Comparison of ENCODE assay signal across 15 mouse cellular contexts in genomic region chr5:31001560-31001959, GRCm38 (mm10). TPM values are rescaled to one million over a fixed set of nuclear protein-coding genes. Genes with fewer than 3 reads are reported as not detected.
DNase-seq lines count a peak whose midpoint lies in the region; ATAC-seq and TF ChIP-seq lines count a peak whose summit lies in the region.
"Had no signal": no experiment of that assay in that cellular context is flagged by ENCODE, and none has a peak within 500 bp of the region (broad histone marks: within the 10 kb centered on the region; RNA-seq: fewer than 3 reads in every experiment).

No protein-coding gene starts in this region.

- TF ChIP-seq CTCF in kidney, postnatal 0 days (IDR thresholded peaks at IDR 0.05; ENCODE audit: low read depth): 0 out of 2 replicates have a peak, but pooled peaks have one; percentile 9

- no peaks in the 10 kb centered on the region for H3K4me1 ChIP-seq in kidney, postnatal 0 days (replicated peaks; ENCODE audit: insufficient read depth, low read length)
- H3K4me1 ChIP-seq: kidney, embryonic 15.5 days had no signal

- H3K27me3 ChIP-seq in kidney, postnatal 0 days (ENCODE audit: insufficient read depth, low read length): no peaks in the 10 kb centered on the region
- H3K27me3 ChIP-seq: kidney, embryonic 15.5 days had no signal

- ATAC-seq in kidney, postnatal 0 days (replicated peaks; ENCODE audit: low FRiP score, low read depth): no peak

- no peak for DNase-seq in kidney, postnatal 0 days (ENCODE audit: low spot score)
- no peak for DNase-seq in kidney, postnatal 4 days
- peak; percentile 48 for DNase-seq in thymus, postnatal 4 days
- no peak for DNase-seq in thymus, postnatal 25 days
- peak; percentile 61 for DNase-seq in R1 (ENCODE audit: low read depth, low spot score)
- no peak for DNase-seq in right cerebral cortex, postnatal 36 days (ENCODE audit: low spot score in 2 of 2)
- no peak for DNase-seq in retina, embryonic 14.5 days (ENCODE audit: low spot score)
- DNase-seq: adrenal gland, adult 2 months; lung, adult 18-20 months; retina, postnatal 1 day had no signal

- no peak overlapping the region for H3K9ac ChIP-seq in kidney, postnatal 0 days (ENCODE audit: low read depth, low read length)
- H3K9ac ChIP-seq: hindbrain, embryonic 14.5 days; kidney, embryonic 15.5 days had no signal

- WGBS in kidney, postnatal 0 days: 80% methylated on average over 4 of the region's 4 CpGs

- H3K9me3 ChIP-seq in kidney, postnatal 0 days (replicated peaks; ENCODE audit: low read length): no peaks in the 10 kb centered on the region
- H3K9me3 ChIP-seq: embryonic facial prominence, embryonic 10.5 days; kidney, embryonic 15.5 days had no signal

- no peaks in the 10 kb centered on the region for H3K36me3 ChIP-seq in kidney, postnatal 0 days (ENCODE audit: insufficient read depth, low read length)
- H3K36me3 ChIP-seq: embryonic facial prominence, embryonic 10.5 days; kidney, embryonic 15.5 days had no signal

- H3K27ac ChIP-seq in kidney, postnatal 0 days: no peak overlapping the region
- H3K27ac ChIP-seq: embryonic facial prominence, embryonic 10.5 days; hindbrain, embryonic 14.5 days; kidney, embryonic 15.5 days had no signal

- H3K4me2 ChIP-seq in kidney, postnatal 0 days (ENCODE audit: low read length): no peak overlapping the region
- H3K4me2 ChIP-seq: hindbrain, embryonic 14.5 days; kidney, embryonic 15.5 days had no signal

- no peak overlapping the region for H3K4me3 ChIP-seq in kidney, postnatal 0 days (replicated peaks; ENCODE audit: low read depth, low read length)
- H3K4me3 ChIP-seq: embryonic facial prominence, embryonic 10.5 days; kidney, embryonic 15.5 days had no signal

RNA-seq across cellular contexts. Expression of gene Tcf23, which starts 33.1 kb away (rescaled TPM):
- 2.2 and 2.3 TPM in 2 replicates for polyA plus RNA-seq in kidney, postnatal 0 days (2015; fragmentation: Nextera tagmentation; extraction: Ambion mirVana)
- polyA plus RNA-seq: embryonic facial prominence, embryonic 10.5 days; limb, embryonic 11.5 days; neural tube, embryonic 14.5 days had no signal

RNA-seq across cellular contexts. Expression of gene Preb, which starts 41.4 kb away (rescaled TPM):
- polyA plus RNA-seq in kidney, postnatal 0 days (2015; fragmentation: Nextera tagmentation; extraction: Ambion mirVana): 103 and 117 TPM in 2 replicates

RNA-seq across cellular contexts. Expression of gene Atraid, which starts 46.6 kb away (rescaled TPM):
- polyA plus RNA-seq in kidney, postnatal 0 days (2015; fragmentation: Nextera tagmentation; extraction: Ambion mirVana): 271 and 290 TPM in 2 replicates

RNA-seq across cellular contexts. Expression of gene Slc5a6, which starts 47.2 kb away (rescaled TPM):
- polyA plus RNA-seq in kidney, postnatal 0 days (2015; fragmentation: Nextera tagmentation; extraction: Ambion mirVana): 13.4 and 15.1 TPM in 2 replicates

RNA-seq across cellular contexts. Expression of gene Cad, which starts 53.0 kb away (rescaled TPM):
- polyA plus RNA-seq in kidney, postnatal 0 days (2015; fragmentation: Nextera tagmentation; extraction: Ambion mirVana): 11.8 and 13.9 TPM in 2 replicates

Comparison
In these comparisons a context has a peak if more than half of its experiments do, and no peak if none do; other contexts are left out.
1. DNase-seq: peak in thymus, postnatal 4 days (single experiment) and R1 (single experiment); none in kidney, postnatal 0 days (single experiment), kidney, postnatal 4 days (0 of 2), thymus, postnatal 25 days (single experiment), right cerebral cortex, postnatal 36 days (0 of 2) and retina, embryonic 14.5 days (single experiment).